Mouse (Mus musculus): Measurements from ENCODE around the gene Cxcr4.

DNA sequence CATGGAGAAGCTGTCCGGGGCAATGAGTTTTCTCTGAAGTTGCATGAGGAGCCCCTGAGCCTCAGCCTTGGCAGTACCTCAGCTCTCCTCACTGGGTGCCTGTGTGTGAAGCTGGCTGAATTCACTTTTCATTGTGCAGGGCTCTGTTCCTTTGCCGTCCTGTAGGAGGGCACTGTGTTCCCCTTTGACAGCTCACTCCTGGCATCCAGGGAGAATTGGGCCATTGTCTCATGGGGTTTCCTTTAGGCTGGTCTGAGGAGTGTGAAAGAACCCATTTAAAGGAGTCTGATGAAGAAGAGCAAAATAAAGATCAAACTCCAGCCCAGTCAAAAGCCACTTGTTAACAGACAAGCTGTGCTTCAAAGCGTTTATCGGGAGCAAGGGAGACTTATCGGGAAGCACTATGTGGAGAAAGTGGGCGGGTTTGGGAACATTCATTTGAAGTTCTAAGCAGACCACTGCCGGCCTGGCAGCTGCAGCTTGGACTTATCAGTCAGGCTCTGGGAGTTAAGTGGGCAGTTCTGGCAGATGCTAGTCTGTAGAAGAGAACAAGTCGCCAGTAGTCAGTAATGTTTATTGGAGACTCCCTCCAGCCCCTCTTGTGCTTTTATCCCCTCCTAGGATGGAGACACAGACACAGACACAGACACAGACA lies 40.2 kb downstream of the Cxcr4 start:
- no peak for TF ChIP-seq CTCF (conservative IDR thresholded peaks at IDR 0.05; ENCODE audit: insufficient read depth, insufficient read length, low read depth, low read length)
- TF ChIP-seq POLR2A (IDR thresholded peaks at IDR 0.05; ENCODE audit: low read depth, low read length): no peak

All from kidney, adult 2 months (tissue).